Mouse (Mus musculus): ENCODE measurements around the gene Hyal2.

- TF ChIP-seq CTCF (IDR thresholded peaks at IDR 0.05; ENCODE audit: borderline replicate concordance, control insufficient read depth, extremely low read depth, insufficient read depth, low read length, poor library complexity) (0 out of 2 replicates have a peak, but pooled peaks have one; percentile 36), POLR2A (IDR thresholded peaks at IDR 0.05; ENCODE audit: control insufficient read depth, extremely low read depth, insufficient read depth, low read length, poor library complexity) (peak; percentile 59)
Measured at GRCm38 (mm10) chr9:107586974-107587832, 19.5 kb downstream of the Hyal2 start, which contains the start of gene Ifrd2.

Data from thymus, adult 2 months (tissue).